Mouse (Mus musculus) CH12.LX (cell line): ENCODE measurements around the gene Cntfr. TPM values are rescaled to one million over a fixed set of nuclear protein-coding genes. Genes with fewer than 3 reads are reported as not detected.

Source experiments
- DNase-seq: peaks from one replicate; pipeline ENCODE4 v3.0.0-alpha.2; 2013; ENCODE audit errors: extremely low read depth
- H3K27ac ChIP-seq: 2 replicates; pipeline ENCODE4 v1.5.1; 2012; ENCODE audit warnings: low read depth, mild to moderate bottlenecking, control low read depth, moderate library complexity; ENCODE audit not compliant: insufficient read depth
- H3K27me3 ChIP-seq: replicated peaks from 2 replicates; pipeline ENCODE3; 2012; ENCODE audit warnings: inconsistent platforms
- H3K36me3 ChIP-seq, 2 experiments: replicated peaks in 1 of 2; 2 replicates each; pipeline versions ENCODE3 to v1.6.1; 2012; ENCODE audit warnings: inconsistent platforms in 1 of 2, low read length in 1 of 2, mild to moderate bottlenecking in 1 of 2, mixed read lengths in 1 of 2, moderate library complexity in 1 of 2; ENCODE audit not compliant: control insufficient read depth in 1 of 2, insufficient read depth in 1 of 2
- H3K4me1 ChIP-seq, 2 experiments: 2 replicates each; pipeline ENCODE4 v1.6.1; 2012; ENCODE audit warnings: inconsistent platforms in 1 of 2, moderate library complexity in 1 of 2; ENCODE audit not compliant: insufficient read depth in 2 of 2, control insufficient read depth in 1 of 2
- H3K4me2 ChIP-seq: 2 replicates; pipeline ENCODE4 v1.6.1; 2012; ENCODE audit warnings: low read depth, mild to moderate bottlenecking, control low read depth; ENCODE audit not compliant: poor library complexity, insufficient read depth, severe bottlenecking
- H3K4me3 ChIP-seq, 3 experiments: fragments of 150-350 bp in 1 of 3; sonication (generic) in 1 of 3; replicated peaks in 1 of 3; 2 replicates each; pipeline versions ENCODE3 to v1.5.1; 2011 to 2012; ENCODE audit warnings: low read depth in 2 of 3, low read length in 2 of 3, mild to moderate bottlenecking in 2 of 3, moderate library complexity in 2 of 3, control low read depth in 1 of 3, improper control_type of control experiment in 1 of 3, inconsistent platforms in 1 of 3, mixed read lengths in 1 of 3; ENCODE audit not compliant: poor library complexity in 1 of 3
- H3K79me2 ChIP-seq: replicated peaks from 2 replicates; pipeline ENCODE4 v1.6.1; 2012; ENCODE audit warnings: mild to moderate bottlenecking, moderate library complexity; ENCODE audit not compliant: control insufficient read depth, poor library complexity, insufficient read depth, severe bottlenecking; ENCODE audit errors: extremely low read depth
- H3K9ac ChIP-seq: 2 replicates; pipeline ENCODE4 v1.6.1; 2012; ENCODE audit warnings: low read depth, mild to moderate bottlenecking, control low read depth, moderate library complexity; ENCODE audit not compliant: insufficient read depth
- H3K9me3 ChIP-seq: replicated peaks from 2 replicates; pipeline ENCODE3; 2012; ENCODE audit warnings: low read length, inconsistent platforms, mixed read lengths
- BHLHE40 ChIP-seq: IDR thresholded peaks from 2 replicates; pipeline ENCODE4 v1.6.1; 2011; ENCODE audit warnings: mild to moderate bottlenecking, low read depth, low read length, improper control_type of control experiment
- CHD1 ChIP-seq: IDR thresholded peaks from 2 replicates; pipeline ENCODE4 v1.6.1; 2012; ENCODE audit warnings: low read depth, low read length, improper control_type of control experiment, inconsistent platforms
- CTCF ChIP-seq, 2 experiments: IDR thresholded peaks in 1 of 2; conservative IDR thresholded peaks in 1 of 2; 2 replicates each; pipeline ENCODE4 v1.5.1; 2011 to 2012; ENCODE audit warnings: low read depth in 2 of 2, low read length in 2 of 2, improper control_type of control experiment in 1 of 2, inconsistent platforms in 1 of 2, mild to moderate bottlenecking in 1 of 2, moderate library complexity in 1 of 2
- ELF1 ChIP-seq: IDR thresholded peaks from 2 replicates; pipeline ENCODE4 v1.6.1; 2014; ENCODE audit warnings: low read depth, mild to moderate bottlenecking, inconsistent platforms, low read length, improper control_type of control experiment
- ETS1 ChIP-seq: conservative IDR thresholded peaks from 2 replicates; pipeline ENCODE4 v1.6.1; 2012; ENCODE audit warnings: low read depth, mild to moderate bottlenecking, inconsistent platforms, low read length, improper control_type of control experiment, moderate library complexity
- IRF4 ChIP-seq: IDR thresholded peaks from 2 replicates; pipeline ENCODE4 v1.6.1; 2014; ENCODE audit warnings: low read depth, mild to moderate bottlenecking, inconsistent platforms, low read length, improper control_type of control experiment
- KAT2A ChIP-seq: IDR thresholded peaks from 2 replicates; pipeline ENCODE4 v1.6.1; 2012; ENCODE audit warnings: low read length, improper control_type of control experiment, inconsistent platforms; ENCODE audit not compliant: insufficient replicate concordance
- MAX ChIP-seq: IDR thresholded peaks from 2 replicates; pipeline ENCODE4 v1.6.1; 2011; ENCODE audit warnings: low read length, improper control_type of control experiment
- MAZ ChIP-seq: IDR thresholded peaks from 2 replicates; pipeline ENCODE4 v1.6.1; 2012; ENCODE audit warnings: low read depth, mild to moderate bottlenecking, inconsistent platforms, low read length, improper control_type of control experiment, moderate library complexity
- MXI1 ChIP-seq: IDR thresholded peaks from 2 replicates; pipeline ENCODE4 v1.6.1; 2011; ENCODE audit warnings: mild to moderate bottlenecking, low read depth, low read length, improper control_type of control experiment
- NRF1 ChIP-seq: IDR thresholded peaks from 2 replicates; pipeline ENCODE4 v1.6.1; 2014; ENCODE audit warnings: low read depth, mild to moderate bottlenecking, inconsistent platforms, low read length, improper control_type of control experiment, moderate library complexity
- RAD21 ChIP-seq: IDR thresholded peaks from 2 replicates; pipeline ENCODE4 v1.6.1; 2011; ENCODE audit warnings: low read depth, mild to moderate bottlenecking, low read length, improper control_type of control experiment, moderate library complexity
- RCOR1 ChIP-seq: conservative IDR thresholded peaks from 2 replicates; pipeline ENCODE4 v1.6.1; 2012; ENCODE audit warnings: low read depth, mild to moderate bottlenecking, inconsistent platforms, low read length, improper control_type of control experiment
- SMC3 ChIP-seq: IDR thresholded peaks from 2 replicates; pipeline ENCODE4 v1.6.1; 2011; ENCODE audit warnings: low read depth, low read length, improper control_type of control experiment
- TCF12 ChIP-seq: IDR thresholded peaks from 2 replicates; pipeline ENCODE4 v1.6.1; 2014; ENCODE audit warnings: low read depth, mild to moderate bottlenecking, inconsistent platforms, low read length, improper control_type of control experiment
- ZKSCAN1 ChIP-seq: IDR thresholded peaks from 2 replicates; pipeline ENCODE4 v1.6.1; 2012; ENCODE audit warnings: low read depth, inconsistent platforms, low read length, improper control_type of control experiment, borderline replicate concordance
- ZMIZ1 ChIP-seq: IDR thresholded peaks from 2 replicates; pipeline ENCODE4 v1.6.1; 2012; ENCODE audit warnings: low read depth, mild to moderate bottlenecking, inconsistent platforms, low read length, improper control_type of control experiment
- ZNF384 ChIP-seq: IDR thresholded peaks from 2 replicates; pipeline ENCODE4 v1.6.1; 2012; ENCODE audit warnings: low read depth, low read length, improper control_type of control experiment, inconsistent platforms
- dilution Hi-C: fragments of 300-500 bp; cut with MboI; formaldehyde crosslinking; loops from 2 replicates; pipeline ENCODE4 v1.14.3; 2020; ENCODE audit warnings: low sequenced_read_pairs; ENCODE audit not compliant: extremely low pct_unique_long_range_greater_than_20kb, extremely low pct_ligation_motif_present
- in situ Hi-C: fragments of 300-500 bp; cut with MboI; formaldehyde crosslinking; loops from 3 replicates; pipeline ENCODE4 v1.14.3; 2019; ENCODE audit warnings: low sequenced_read_pairs, low pct_ligation_motif_present, low pct_unique_long_range_greater_than_20kb, mixed read lengths
- polyA plus RNA-seq: library from polyadenylated mRNA; unstranded; fragments of >175 nt; gene quantifications from 2 replicates; pipeline ENCODE4 v1.2.1, GENCODE M21; 2012; ENCODE audit warnings: low read depth; ENCODE audit not compliant: insufficient read length
- total RNA-seq, 2 experiments: library from RNA; depleted of rRNA; stranded (reverse); fragments of 300-350 nt in 1 of 2; fragments of >200 nt in 1 of 2; gene quantifications; 2 replicates each; pipeline ENCODE4 v1.2.3; 2012 to 2014

Cntfr gene
- total and polyA plus RNA-seq, 3 experiments: not detected

DNA sequence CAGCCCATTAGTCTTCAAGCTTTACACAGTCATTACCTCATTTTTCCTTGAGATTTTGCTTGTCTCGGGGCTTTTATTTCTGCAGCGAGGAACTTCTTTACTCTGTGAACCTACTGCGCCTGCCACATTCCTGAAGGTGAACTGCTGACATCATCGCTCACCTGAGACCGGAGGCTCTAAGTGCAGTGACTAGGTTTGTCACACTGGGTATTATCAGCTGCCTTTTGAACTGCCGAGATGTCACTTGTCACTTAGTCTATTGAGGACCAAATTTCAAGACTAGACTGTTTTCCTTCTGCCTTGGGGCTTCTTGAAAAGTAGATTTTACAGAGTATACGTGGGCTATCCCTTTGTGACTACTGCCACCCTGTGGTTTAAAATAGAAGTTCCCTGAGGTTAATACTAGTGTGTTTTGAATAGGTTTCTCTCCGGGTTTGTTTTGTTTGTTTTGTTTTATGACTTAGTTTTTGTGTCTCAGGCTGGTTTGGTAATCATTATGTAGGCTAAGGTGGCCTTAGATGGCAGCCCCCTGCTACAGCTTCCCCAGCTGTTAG, 11.4 kb upstream of the Cntfr start:
- Histone ChIP-seq H3K9ac (no peak overlapping the region), H3K4me1 (peaks cover 14 to 36% of the 10 kb centered on the region in 2 experiments), H3K79me2 (peaks cover 7% of the 10 kb centered on the region; the same call in 1 of the 2 replicates), H3K9me3 (no peaks in the 10 kb centered on the region), H3K27me3 (peaks cover 45% of the 10 kb centered on the region), H3K4me2 (no peak overlapping the region), H3K4me3 (no peak overlapping the region), H3K36me3 (peaks cover 0 to 18% of the 10 kb centered on the region in 2 experiments), H3K27ac (no peak overlapping the region)
- peak; percentile 88 for TF ChIP-seq RAD21
- TF ChIP-seq SMC3: peak; percentile 75
- TF ChIP-seq CTCF (conservative IDR thresholded peaks at IDR 0.05 in 1 of 2, IDR thresholded peaks at IDR 0.05 in 1 of 2; ENCODE audit: low read depth in 2 of 2, low read length in 2 of 2): peak; percentile 25 to 88; a peak in 3 of 4 replicates
- TF ChIP-seq TCF12: no peak
- no peak for TF ChIP-seq IRF4
- dilution Hi-C loops (no loop called here), in situ Hi-C loops (no loop called here)
- peak; percentile 68 for DNase-seq

DNA sequence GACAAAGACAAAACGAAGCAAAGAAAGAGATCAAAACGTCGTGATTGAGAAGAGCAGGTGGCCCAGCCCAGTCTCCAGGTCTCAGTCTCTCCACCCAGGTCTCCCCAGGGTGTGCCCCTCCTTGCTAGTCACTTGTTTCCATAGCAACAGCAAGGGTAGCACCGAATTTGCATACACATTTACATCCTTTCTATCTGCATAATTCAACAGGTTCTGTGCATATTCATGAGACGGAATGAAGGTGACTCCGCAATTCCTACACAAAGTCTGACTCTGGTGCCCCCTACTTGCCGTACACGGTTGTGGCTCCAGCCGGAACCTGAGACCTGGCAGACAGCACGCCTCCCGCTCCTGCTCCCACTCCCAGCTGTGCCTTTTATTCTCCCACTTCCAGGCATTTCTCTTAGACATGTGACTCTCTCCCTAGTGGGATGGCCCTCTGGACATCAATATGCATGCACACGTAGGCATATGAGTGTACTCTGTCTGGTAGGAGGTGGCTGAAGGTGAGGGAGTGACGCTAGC, 10.2 kb upstream of the Cntfr start:
- TF ChIP-seq NRF1 (no peak), MAX (peak; percentile 30; the same call in 1 of the 2 replicates), MAZ (0 out of 2 replicates have a peak, but pooled peaks have one; percentile 19), ZKSCAN1 (no peak), MXI1 (no peak), ZNF384 (no peak), CTCF (conservative IDR thresholded peaks at IDR 0.05 in 1 of 2, IDR thresholded peaks at IDR 0.05 in 1 of 2; ENCODE audit: low read depth in 2 of 2, low read length in 2 of 2) (peak in 1 of 2 experiments; percentile 69; a peak in 2 of 4 replicates), ETS1 (0 out of 2 replicates have a peak, but pooled peaks have one; percentile 17), ZMIZ1 (no peak), ELF1 (no peak), BHLHE40 (0 out of 2 replicates have a peak, but pooled peaks have one; percentile 12), TCF12 (0 out of 2 replicates have a peak, but pooled peaks have one; percentile 19), RCOR1 (no peak), RAD21 (peak; percentile 54), SMC3 (peak; percentile 50), CHD1 (no peak), KAT2A (no peak)
- dilution Hi-C loops (no loop called here), in situ Hi-C loops (no loop called here)
- no peak overlapping the region for H3K9ac ChIP-seq
- H3K4me1 ChIP-seq: peaks cover 12 to 30% of the 10 kb centered on the region in 2 experiments
- H3K4me3 ChIP-seq: peak overlapping the region in 1 of 3 experiments; percentile 21
- peak; percentile 81 for DNase-seq
- H3K27me3 ChIP-seq: peaks cover 48% of the 10 kb centered on the region
- H3K36me3 ChIP-seq: peaks cover 0 to 14% of the 10 kb centered on the region in 2 experiments
- no peaks in the 10 kb centered on the region for H3K9me3 ChIP-seq
- H3K79me2 ChIP-seq: no peaks in the 10 kb centered on the region
- peak overlapping the region; percentile 33; the same call in 1 of the 2 replicates for H3K4me2 ChIP-seq
- no peak overlapping the region for H3K27ac ChIP-seq
